Mouse (Mus musculus): ENCODE measurements at regions not wholly inside any gene's neighbourhood (a gene's known extent, or its start where the extent isn't known, plus 50 kb on each side); places are given as distances from the start of the nearest gene placed in this dataset.

GRCm38 (mm10) chr9:50013602-50014001 lies 214.9 kb upstream of the Ncam1 start:
- no peak for DNase-seq (ENCODE audit: low spot score)

- no peak for DNase-seq (ENCODE audit: low spot score)
Observed at GRCm38 (mm10) chr9:50005757-50006576, 207.2 kb upstream of the Ncam1 start.

- no peak for DNase-seq (ENCODE audit: low spot score)
Observed at GRCm38 (mm10) chr9:50002695-50003094, 204.0 kb upstream of the Ncam1 start.

- no peak for DNase-seq (ENCODE audit: low spot score)
Observed at GRCm38 (mm10) chr9:50000497-50001404, 202.0 kb upstream of the Ncam1 start.

GRCm38 (mm10) chr9:49999970-50000369 lies 201.2 kb upstream of the Ncam1 start:
- no peak for DNase-seq (ENCODE audit: low spot score)

GRCm38 (mm10) chr9:49998101-49998500 lies 199.4 kb upstream of the Ncam1 start:
- DNase-seq (ENCODE audit: low spot score) = no peak

GRCm38 (mm10) chr9:49989464-49990271 lies 190.9 kb upstream of the Ncam1 start:
- peak; percentile 63 for DNase-seq (ENCODE audit: low spot score)

GRCm38 (mm10) chr9:49988064-49988463 lies 189.3 kb upstream of the Ncam1 start:
- DNase-seq (ENCODE audit: low spot score) = no peak

- DNase-seq (ENCODE audit: low spot score) = no peak
Observed at GRCm38 (mm10) chr9:49987481-49987880, 188.8 kb upstream of the Ncam1 start.

- no peak for DNase-seq (ENCODE audit: low spot score)
Observed at GRCm38 (mm10) chr9:49980344-49981207, 181.9 kb upstream of the Ncam1 start.

- DNase-seq (ENCODE audit: low spot score) = no peak
Observed at GRCm38 (mm10) chr9:49975938-49976671, 177.4 kb upstream of the Ncam1 start.

GRCm38 (mm10) chr9:49973974-49974495 lies 175.3 kb upstream of the Ncam1 start:
- DNase-seq (ENCODE audit: low spot score) = no peak

GRCm38 (mm10) chr9:49969429-49969828 lies 170.7 kb upstream of the Ncam1 start:
- DNase-seq (ENCODE audit: low spot score) = no peak

GRCm38 (mm10) chr9:49964666-49965065 lies 165.9 kb upstream of the Ncam1 start:
- DNase-seq (ENCODE audit: low spot score) = no peak

GRCm38 (mm10) chr9:49962561-49963071 lies 163.9 kb upstream of the Ncam1 start:
- no peak for DNase-seq (ENCODE audit: low spot score)

- no peak for DNase-seq (ENCODE audit: low spot score)
Observed at GRCm38 (mm10) chr9:49961965-49962364, 163.2 kb upstream of the Ncam1 start.

- DNase-seq (ENCODE audit: low spot score) = no peak
Observed at GRCm38 (mm10) chr9:49961329-49961728, 162.6 kb upstream of the Ncam1 start.

- no peak for DNase-seq (ENCODE audit: low spot score)
Observed at GRCm38 (mm10) chr9:49959987-49960386, 161.3 kb upstream of the Ncam1 start.

- DNase-seq (ENCODE audit: low spot score) = no peak
Observed at GRCm38 (mm10) chr9:49958890-49959289, 160.2 kb upstream of the Ncam1 start.

- no peak for DNase-seq (ENCODE audit: low spot score)
Observed at GRCm38 (mm10) chr9:49954601-49955000, 155.9 kb upstream of the Ncam1 start.
